Mouse (Mus musculus) embryonic fibroblast, embryonic 13.5 days (primary cell): ENCODE data around the gene Kat6b. TPM values are rescaled to one million over a fixed set of nuclear protein-coding genes. Genes with fewer than 3 reads are reported as not detected.
A peak's percentile ranks its signal among the peaks of the same experiment; 100 is the strongest.

Experiments used
- H3K27ac ChIP-seq: 2 replicates; pipeline ENCODE4 v1.5.1; 2012; ENCODE audit warnings: low read length, control low read depth, inconsistent platforms; ENCODE audit not compliant: insufficient read depth
- H3K4me1 ChIP-seq: 2 replicates; pipeline ENCODE4 v1.6.1; 2011; ENCODE audit warnings: low read length; ENCODE audit not compliant: control insufficient read depth, insufficient read depth
- H3K4me3 ChIP-seq: 2 replicates; pipeline ENCODE4 v1.5.1; 2011; ENCODE audit warnings: mild to moderate bottlenecking, control low read depth, low read length; ENCODE audit not compliant: insufficient read depth
- CTCF ChIP-seq: IDR thresholded peaks from 2 replicates; pipeline ENCODE4 v1.5.1; 2011; ENCODE audit warnings: mild to moderate bottlenecking, control low read depth, low read length, moderate library complexity, borderline replicate concordance; ENCODE audit not compliant: insufficient read depth
- POLR2A ChIP-seq: IDR thresholded peaks from 2 replicates; pipeline ENCODE4 v1.6.1; 2011; ENCODE audit warnings: low read depth, mild to moderate bottlenecking, control low read depth, low read length, moderate library complexity
- polyA plus RNA-seq: library from polyadenylated mRNA; stranded (reverse); fragments of >200 nt; gene quantifications from 2 replicates; pipeline ENCODE4 v1.2.4, GENCODE M21; 2011; ENCODE audit warnings: low read depth; ENCODE audit not compliant: missing spikeins, insufficient read length

Gene Kat6b
- polyA plus RNA-seq, 1 experiment: 32.3 TPM

DNA sequence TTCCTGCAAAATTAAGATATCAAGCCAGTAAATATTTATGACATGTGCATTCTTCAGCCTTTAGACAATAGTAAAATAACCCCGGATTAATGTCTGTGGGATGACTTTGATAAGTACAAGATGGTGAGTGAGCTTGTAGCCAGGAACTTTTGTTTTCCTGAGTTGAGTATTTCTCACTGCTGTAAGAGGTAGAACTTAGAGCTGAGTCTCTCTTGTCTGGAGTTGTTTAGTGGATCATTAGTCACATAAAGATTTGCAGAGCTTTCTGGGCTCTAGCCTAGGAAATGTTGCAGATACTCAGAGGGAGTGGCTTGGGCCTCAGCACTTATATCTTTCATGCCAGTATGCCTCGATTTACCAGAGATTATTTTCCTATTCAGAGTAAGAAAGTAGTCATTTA lies 106.7 kb downstream of the Kat6b start:
- H3K27ac ChIP-seq: no peak overlapping the region
- H3K4me3 ChIP-seq: no peak overlapping the region
- TF ChIP-seq CTCF (no peak), POLR2A (no peak)
- H3K4me1 ChIP-seq: peaks cover 14% of the 10 kb centered on the region

DNA sequence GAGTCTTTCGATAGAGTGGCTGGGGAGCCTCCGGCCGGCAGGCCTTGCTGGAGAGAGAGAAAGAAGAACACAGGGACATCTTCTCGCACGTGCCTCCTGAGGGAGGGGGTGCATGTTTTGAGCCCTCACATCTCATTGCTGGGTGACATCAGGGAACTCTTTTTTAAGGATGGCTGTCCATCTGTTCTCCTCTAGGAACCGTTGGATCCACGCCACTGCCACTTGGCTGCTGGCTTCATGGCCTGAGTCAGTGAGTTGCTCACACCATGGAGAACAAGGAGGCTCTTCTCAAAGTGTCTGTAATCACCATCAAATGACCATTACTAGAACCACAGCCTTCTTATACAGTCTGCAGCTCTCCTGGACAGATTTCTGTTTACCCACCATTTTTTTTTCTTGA lies 108.4 kb downstream of the Kat6b start:
- H3K4me1 ChIP-seq: peaks cover 17% of the 10 kb centered on the region
- TF ChIP-seq POLR2A (no peak), CTCF (no peak)
- H3K4me3 ChIP-seq: no peak overlapping the region
- H3K27ac ChIP-seq: no peak overlapping the region

- TF ChIP-seq POLR2A: no peak
- no peak for TF ChIP-seq CTCF
- Histone ChIP-seq H3K4me1 (peaks cover 14% of the 10 kb centered on the region), H3K4me3 (no peak overlapping the region), H3K27ac (no peak overlapping the region)
Observed at GRCm38 (mm10) chr14:21590205-21590604, 109.0 kb downstream of the Kat6b start.

- no peak overlapping the region for H3K4me3 ChIP-seq
- H3K27ac ChIP-seq: peak overlapping the region; percentile 81; the same call in 1 of the 2 replicates
- TF ChIP-seq CTCF (no peak), POLR2A (no peak)
- peaks cover 6% of the 10 kb centered on the region for H3K4me1 ChIP-seq
Observed at GRCm38 (mm10) chr14:21592152-21592551, 110.9 kb downstream of the Kat6b start.

GRCm38 (mm10) chr14:21592985-21593750 lies 111.9 kb downstream of the Kat6b start:
- Histone ChIP-seq H3K27ac (peak overlapping the region; percentile 94), H3K4me1 (peaks cover 4% of the 10 kb centered on the region), H3K4me3 (no peak overlapping the region)
- no peak for TF ChIP-seq CTCF
- no peak for TF ChIP-seq POLR2A

DNA sequence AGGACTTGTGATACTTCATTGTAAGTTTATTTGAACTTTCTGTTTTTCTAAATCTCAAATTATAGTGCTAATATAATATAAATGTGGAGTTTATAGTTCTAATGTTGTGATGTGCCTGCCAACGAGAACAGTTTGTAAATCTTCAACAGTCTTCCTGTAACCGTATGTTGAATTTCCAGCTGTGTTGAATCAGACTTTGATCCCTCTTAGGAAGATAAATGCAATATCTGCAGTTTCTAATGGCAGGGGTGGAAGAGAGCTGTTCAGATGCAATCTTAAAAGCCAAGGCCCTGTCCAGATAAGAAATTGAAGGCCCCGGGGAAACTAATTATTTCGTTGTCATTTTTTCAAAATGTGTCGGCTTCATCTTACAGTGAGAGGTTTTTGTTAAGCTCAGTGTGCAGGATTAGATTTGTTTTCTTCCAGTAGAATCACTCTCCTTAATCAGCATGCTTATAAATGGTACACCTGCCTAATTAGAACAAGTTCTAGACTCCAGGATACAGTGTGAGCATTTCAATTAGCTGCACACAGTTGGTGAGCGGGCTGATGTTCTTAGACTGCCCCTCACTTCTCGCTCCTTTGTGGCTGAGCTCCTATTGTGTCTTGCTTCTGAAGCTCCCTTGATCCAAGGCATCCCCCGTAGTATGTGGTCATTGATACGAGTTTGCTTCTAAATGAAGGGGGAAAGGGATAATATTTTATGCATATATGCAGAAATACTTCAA lies 118.4 kb downstream of the Kat6b start:
- H3K4me1 ChIP-seq: no peaks in the 10 kb centered on the region
- H3K27ac ChIP-seq: no peak overlapping the region
- TF ChIP-seq POLR2A (no peak), CTCF (no peak)
- H3K4me3 ChIP-seq: no peak overlapping the region

- TF ChIP-seq CTCF (no peak), POLR2A (no peak)
- Histone ChIP-seq H3K4me1 (no peaks in the 10 kb centered on the region), H3K27ac (no peak overlapping the region), H3K4me3 (no peak overlapping the region)
Observed at GRCm38 (mm10) chr14:21600174-21600566, 118.9 kb downstream of the Kat6b start.

GRCm38 (mm10) chr14:21600628-21601027 lies 119.4 kb downstream of the Kat6b start:
- H3K27ac ChIP-seq: no peak overlapping the region
- H3K4me3 ChIP-seq: no peak overlapping the region
- TF ChIP-seq POLR2A (no peak), CTCF (no peak)
- H3K4me1 ChIP-seq: no peaks in the 10 kb centered on the region

- Histone ChIP-seq H3K27ac (no peak overlapping the region), H3K4me1 (no peaks in the 10 kb centered on the region)
- TF ChIP-seq CTCF (no peak), POLR2A (no peak)
Observed at GRCm38 (mm10) chr14:21602166-21602565, 120.9 kb downstream of the Kat6b start.

GRCm38 (mm10) chr14:21602937-21603336 lies 121.7 kb downstream of the Kat6b start:
- no peak overlapping the region for H3K4me3 ChIP-seq
- H3K4me1 ChIP-seq: no peaks in the 10 kb centered on the region
- no peak overlapping the region for H3K27ac ChIP-seq
- no peak for TF ChIP-seq CTCF
- no peak for TF ChIP-seq POLR2A

More at GRCm38 (mm10) chr14:21602166-21602565, 120.9 kb downstream of the Kat6b start:
- H3K4me3 ChIP-seq: no peak overlapping the region

- H3K4me1 ChIP-seq: peaks cover 4% of the 10 kb centered on the region; the same call in 1 of the 2 replicates
- H3K27ac ChIP-seq: no peak overlapping the region
- H3K4me3 ChIP-seq: no peak overlapping the region
- no peak for TF ChIP-seq CTCF
- no peak for TF ChIP-seq POLR2A
Observed at GRCm38 (mm10) chr14:21607686-21608085, 126.5 kb downstream of the Kat6b start.
